Mouse (Mus musculus): ENCODE results near the gene Cdk14.

DNA sequence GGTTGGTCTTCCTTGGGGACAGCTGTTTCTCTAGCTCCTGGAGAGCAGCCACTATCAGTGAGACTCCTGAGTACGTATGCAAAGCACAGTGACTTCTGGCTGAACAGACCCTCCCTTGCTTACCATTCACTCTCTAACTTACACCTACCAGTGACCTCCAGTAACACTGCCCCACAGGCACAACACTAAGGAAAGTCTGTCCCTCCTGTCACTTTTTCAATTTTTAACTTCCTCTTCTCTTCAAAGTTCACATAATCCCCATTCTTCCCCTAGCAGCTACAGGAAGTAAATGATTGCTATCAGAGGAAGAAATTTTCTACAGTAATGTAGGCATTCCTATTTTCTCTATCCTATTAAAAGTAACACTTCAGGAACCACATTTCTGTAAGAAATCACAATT lies 485.0 kb downstream of the Cdk14 start:
- no peak for TF ChIP-seq CTCF (IDR thresholded peaks at IDR 0.05; ENCODE audit: control insufficient read depth, insufficient read depth, insufficient replicate concordance, low read depth, low read length)
- no peak for TF ChIP-seq POLR2A (IDR thresholded peaks at IDR 0.05; ENCODE audit: control insufficient read depth, low read depth, low read length)

Data from testis, adult 2 months (tissue).